Mouse (Mus musculus) heart, adult 2 months (tissue): ENCODE measurements around the gene Tpst1. TPM values are rescaled to one million over a fixed set of nuclear protein-coding genes. Genes with fewer than 3 reads are reported as not detected.

Experiments used
- DNase-seq, 2 experiments: peaks; one replicate each; pipeline ENCODE4 v3.0.0; 2021
- H3K27ac ChIP-seq: fragments of 200-600 bp; 2 replicates; pipeline ENCODE4 v1.8.1; 2022
- H3K27me3 ChIP-seq: fragments of 200-500 bp; 2 replicates; pipeline ENCODE4 v1.6.1; 2012; ENCODE audit warnings: mild to moderate bottlenecking, low read length, inconsistent platforms, mixed read lengths; ENCODE audit not compliant: control insufficient read depth, insufficient read depth
- H3K36me3 ChIP-seq: fragments of 200-500 bp; 2 replicates; pipeline ENCODE4 v1.6.1; 2012; ENCODE audit warnings: low read length, inconsistent platforms; ENCODE audit not compliant: control insufficient read depth, insufficient read depth
- H3K4me1 ChIP-seq: fragments of 200-500 bp; 2 replicates; pipeline ENCODE4 v1.6.1; 2011; ENCODE audit warnings: low read length; ENCODE audit not compliant: control insufficient read depth, insufficient read depth
- H3K4me3 ChIP-seq: fragments of 200-600 bp; 2 replicates; pipeline ENCODE4 v1.8.1; 2022
- H3K79me2 ChIP-seq: fragments of 200-500 bp; replicated peaks from 2 replicates; pipeline ENCODE4 v1.6.1; 2012; ENCODE audit warnings: mild to moderate bottlenecking, inconsistent platforms, low read length, moderate library complexity, mixed read lengths; ENCODE audit not compliant: control insufficient read depth, insufficient read depth
- H3K9ac ChIP-seq: fragments of 200-500 bp; 2 replicates; pipeline ENCODE4 v1.6.1; 2012; ENCODE audit warnings: low read depth, mild to moderate bottlenecking, control low read depth, inconsistent platforms, low read length, mixed read lengths
- CTCF ChIP-seq: fragments of 200-600 bp; IDR thresholded peaks from 2 replicates; pipeline ENCODE4 v1.8.1; 2022; ENCODE audit warnings: antibody characterized with exemption, mild to moderate bottlenecking, moderate library complexity
- EP300 ChIP-seq: fragments of 200-500 bp; IDR thresholded peaks from 2 replicates; pipeline ENCODE4 v1.6.1; 2011; ENCODE audit warnings: low read depth, low read length, control low read depth; ENCODE audit not compliant: insufficient read depth
- POLR2A ChIP-seq: fragments of 200-500 bp; IDR thresholded peaks from 2 replicates; pipeline ENCODE4 v1.6.1; 2011; ENCODE audit warnings: mild to moderate bottlenecking, low read depth, low read length, control low read depth; ENCODE audit not compliant: insufficient read depth
- WGBS: fragments of 180-500 bp; shearing (Covaris S2); methylation state at CpG from one replicate; pipeline ENCODE4 v1.1.7; 2018; 5-methylcytosine and 5-hydroxymethylcytosine counted together
- intact Hi-C: fragments of 180-260 bp; cut with DNase I; formaldehyde crosslinking; loops from one replicate; pipeline ENCODE4 v1.15.1; 2025
- polyA plus RNA-seq: library from polyadenylated mRNA; depleted of rRNA; stranded (reverse); fragments of >200 nt; gene quantifications from 2 replicates; pipeline ENCODE4 v1.2.3, GENCODE M21; 2012
- total RNA-seq, 2 experiments: library from RNA; stranded (reverse); gene quantifications; 2 replicates each; pipeline ENCODE4 v1.2.3; 2021

Gene Tpst1
- total and polyA plus RNA-seq, 3 experiments: 7.4 to 10.1 (median 9.4) TPM

DNA sequence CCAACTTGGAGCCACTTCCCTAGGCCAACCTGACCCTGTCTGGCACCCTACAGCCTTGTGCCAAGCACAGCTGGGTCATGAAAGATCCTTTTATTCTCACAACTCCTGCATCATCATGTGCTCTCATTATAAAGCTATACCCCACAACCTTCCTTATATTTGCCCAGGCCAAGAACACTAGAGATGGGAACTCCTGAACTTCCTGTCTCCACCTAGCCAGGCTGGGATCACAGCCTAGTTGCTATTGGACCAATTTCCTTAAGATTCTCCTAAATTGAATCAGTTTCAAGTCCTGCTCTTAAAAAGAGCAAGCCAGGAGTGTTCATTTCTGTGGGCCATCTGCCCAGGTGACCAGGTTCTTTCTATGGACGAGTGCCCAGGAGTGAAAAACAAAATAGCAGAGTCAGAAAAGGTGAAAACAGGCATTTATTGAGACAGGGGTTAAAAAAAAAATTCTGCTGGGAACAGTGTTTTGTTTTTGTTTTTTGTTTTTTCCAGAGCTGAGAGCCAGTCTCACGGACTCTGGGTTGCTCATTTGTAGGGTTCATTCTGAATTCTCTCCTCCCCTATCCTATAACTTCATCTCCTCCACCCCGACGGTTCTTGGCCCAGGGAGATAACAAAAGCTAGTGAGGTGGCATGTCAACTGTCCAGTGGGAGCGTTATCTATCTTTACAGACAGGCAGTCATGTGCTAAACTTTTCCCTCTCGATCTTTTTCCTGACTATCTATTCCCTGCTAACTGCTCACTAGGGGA, 97.7 kb downstream of the Tpst1 start:
- TF ChIP-seq CTCF: no peak
- no peak for TF ChIP-seq EP300
- TF ChIP-seq POLR2A: no peak
- H3K4me1 ChIP-seq: peaks cover 7% of the 10 kb centered on the region
- no peaks in the 10 kb centered on the region for H3K27me3 ChIP-seq
- DNase-seq: no peak
- 7% methylated on average over 6 of the region's 6 CpGs for WGBS
- peak overlapping the region; percentile 92 for H3K4me3 ChIP-seq
- peak overlapping the region; percentile 98 for H3K27ac ChIP-seq
- intact Hi-C loops: loop anchor here (2.0 to 10.0 kb wide), 4 partner anchors 26 to 1146 kb away; partner anchors contain the start of genes Kctd7, Ran and Vkorc1l1
- H3K79me2 ChIP-seq: peaks cover 2% of the 10 kb centered on the region; the same call in 1 of the 2 replicates
- peaks cover 3% of the 10 kb centered on the region for H3K36me3 ChIP-seq
- peak overlapping the region; percentile 88 for H3K9ac ChIP-seq

GRCm38 (mm10) chr5:130171423-130171954, 98.4 kb downstream of the Tpst1 start, which contains the start of gene Rabgef1:
Gene Rabgef1, plus strand, starts transcription at chr5:130171798.
- TF ChIP-seq CTCF (no peak), POLR2A (peak; percentile 98), EP300 (peak; percentile 61; the same call in 1 of the 2 replicates)
- intact Hi-C loops: loop anchor here (2.0 to 10.0 kb wide), 4 partner anchors 27 to 1147 kb away; partner anchors contain the start of genes Kctd7, Ran and Vkorc1l1
- WGBS: under 1% methylated on average over 42 of the region's 62 CpGs
- Histone ChIP-seq H3K4me1 (peaks cover 7% of the 10 kb centered on the region), H3K27me3 (no peaks in the 10 kb centered on the region), H3K9ac (peak within 1 kb of the TSS; percentile 88), H3K4me3 (peak within 1 kb of the TSS; percentile 92), H3K27ac (peak within 1 kb of the TSS; percentile 98), H3K36me3 (peaks cover 3% of the 10 kb centered on the region), H3K79me2 (peaks cover 2% of the 10 kb centered on the region; the same call in 1 of the 2 replicates)
- DNase-seq: peak; percentile 97

DNA sequence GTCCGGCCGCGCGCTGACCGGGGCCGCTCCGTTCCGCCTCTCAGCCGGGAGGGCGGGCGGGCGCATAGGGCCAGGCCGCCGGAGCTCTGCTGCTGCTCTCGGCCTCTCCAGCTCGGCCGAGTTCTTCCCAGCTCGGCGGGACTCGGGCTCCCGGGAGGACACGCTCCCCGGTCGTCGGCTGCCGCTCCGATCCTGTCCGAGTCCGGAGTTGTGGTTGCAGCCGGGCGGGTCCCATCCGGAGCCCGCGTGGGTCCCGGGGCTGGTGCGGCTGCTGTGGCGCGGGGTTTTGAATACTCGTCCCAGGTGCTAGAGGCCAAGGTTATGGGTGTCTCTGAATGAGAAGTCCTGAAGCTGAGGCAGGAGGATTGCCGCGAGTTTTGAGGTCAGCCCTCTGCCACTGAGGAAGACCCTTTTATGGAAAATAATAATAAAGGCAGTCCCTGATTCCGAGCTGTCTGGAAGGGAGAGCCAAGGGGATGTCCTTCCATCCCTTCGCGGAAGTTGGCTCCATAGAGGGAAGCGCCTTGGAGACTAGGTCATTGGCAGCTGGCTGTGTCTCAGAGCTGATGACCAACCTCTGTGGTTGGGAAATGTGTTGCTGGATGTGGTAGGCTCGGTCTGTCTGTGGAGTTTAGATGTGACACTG, 99.0 kb downstream of the Tpst1 start:
- Histone ChIP-seq H3K36me3 (peaks cover 3% of the 10 kb centered on the region), H3K4me1 (peaks cover 7% of the 10 kb centered on the region), H3K4me3 (peak overlapping the region; percentile 92), H3K79me2 (peaks cover 2% of the 10 kb centered on the region; the same call in 1 of the 2 replicates), H3K27ac (peak overlapping the region; percentile 98), H3K9ac (peak overlapping the region; percentile 84), H3K27me3 (no peaks in the 10 kb centered on the region)
- intact Hi-C loops: loop anchor here (2.0 to 10.0 kb wide), 5 partner anchors 27 to 1147 kb away; partner anchors contain the start of genes Kctd7, Ran and Vkorc1l1
- 1% methylated on average over 45 of the region's 46 CpGs for WGBS
- no peak for TF ChIP-seq POLR2A
- no peak for TF ChIP-seq EP300
- TF ChIP-seq CTCF: no peak
- DNase-seq: peak in 1 of 2 experiments; percentile 68

DNA sequence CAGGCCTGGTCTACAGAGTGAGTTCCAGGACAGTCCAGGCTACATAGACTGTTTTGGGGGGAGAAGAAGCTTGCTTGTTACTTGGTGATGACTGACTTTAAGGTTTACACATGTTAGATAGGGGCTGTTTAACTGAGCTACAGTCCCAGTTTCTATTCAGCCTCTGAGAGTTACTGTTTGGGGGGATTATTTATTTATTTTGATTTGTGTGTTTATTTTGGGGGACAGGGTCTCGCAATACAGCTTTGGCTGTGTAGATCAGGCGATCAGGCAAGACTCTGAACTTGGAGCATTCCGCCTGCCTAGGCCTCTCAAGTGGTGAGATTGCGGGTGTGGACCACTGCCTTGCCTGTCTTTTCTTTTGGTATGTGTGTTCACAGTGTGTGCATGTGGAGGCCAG, 99.9 kb downstream of the Tpst1 start:
- H3K36me3 ChIP-seq: peaks cover 3% of the 10 kb centered on the region
- no peak overlapping the region for H3K9ac ChIP-seq
- TF ChIP-seq CTCF (no peak), EP300 (no peak), POLR2A (no peak)
- no peak overlapping the region for H3K4me3 ChIP-seq
- H3K27ac ChIP-seq: no peak overlapping the region
- H3K79me2 ChIP-seq: peaks cover 2% of the 10 kb centered on the region; the same call in 1 of the 2 replicates
- H3K4me1 ChIP-seq: peaks cover 7% of the 10 kb centered on the region
- no peak for DNase-seq
- no peaks in the 10 kb centered on the region for H3K27me3 ChIP-seq
- intact Hi-C loops: loop anchor here (2.0 to 10.0 kb wide), 4 partner anchors 48 to 1148 kb away; partner anchors contain the start of genes Ran and Vkorc1l1
- WGBS: 95% methylated on average over 4 of the region's 4 CpGs

DNA sequence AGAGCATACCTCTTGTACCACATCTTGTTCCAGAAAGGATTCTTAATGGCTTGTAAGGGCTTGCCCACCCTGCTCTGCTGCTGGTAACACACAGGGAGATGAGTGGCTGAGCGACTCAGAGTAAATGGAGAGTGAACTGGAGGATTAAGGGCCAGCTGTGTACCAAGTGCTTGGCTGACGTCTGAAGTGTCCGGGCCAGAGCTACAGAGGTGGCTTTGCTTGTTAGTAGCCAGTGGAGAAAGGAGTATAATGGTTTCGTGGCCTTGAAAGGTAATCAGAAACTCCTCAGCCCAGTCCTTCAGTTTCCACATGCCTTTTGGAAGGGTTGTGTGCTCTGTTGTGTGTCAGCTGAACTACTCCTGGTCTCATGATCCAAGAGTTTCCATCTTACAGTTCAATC, 104.7 kb downstream of the Tpst1 start:
- H3K79me2 ChIP-seq: peaks cover 3% of the 10 kb centered on the region; the same call in 1 of the 2 replicates
- H3K4me3 ChIP-seq: no peak overlapping the region
- H3K36me3 ChIP-seq: peaks cover under 1% of the 10 kb centered on the region
- H3K27me3 ChIP-seq: no peaks in the 10 kb centered on the region
- peaks cover 6% of the 10 kb centered on the region for H3K4me1 ChIP-seq
- no peak overlapping the region for H3K9ac ChIP-seq
- intact Hi-C loops: loop anchor here (10.0 kb wide), 1 partner anchor 1153 kb away; the partner anchor contains the start of gene Ran
- DNase-seq: no peak
- 63% methylated on average over 4 of the region's 4 CpGs for WGBS
- H3K27ac ChIP-seq: no peak overlapping the region
- no peak for TF ChIP-seq EP300
- no peak for TF ChIP-seq CTCF
- TF ChIP-seq POLR2A: no peak
